Mouse (Mus musculus) erythroblast, embryonic 14.5 days (primary cell): ENCODE measurements around the gene Fkbp11. TPM values are rescaled to one million over a fixed set of nuclear protein-coding genes. Genes with fewer than 3 reads are reported as not detected.

Experiments
- H3K27me3 ChIP-seq: 2 replicates; pipeline ENCODE4 v1.6.1; 2012; ENCODE audit warnings: inconsistent platforms; ENCODE audit not compliant: control insufficient read depth
- H3K36me3 ChIP-seq: 2 replicates; pipeline ENCODE4 v1.6.1; 2012; ENCODE audit warnings: mild to moderate bottlenecking, inconsistent platforms; ENCODE audit not compliant: control insufficient read depth
- H3K4me1 ChIP-seq: 2 replicates; pipeline ENCODE4 v1.6.1; 2012; ENCODE audit warnings: inconsistent platforms; ENCODE audit not compliant: control insufficient read depth
- H3K4me3 ChIP-seq: replicated peaks from 2 replicates; pipeline ENCODE3; 2012; ENCODE audit warnings: moderate library complexity, mild to moderate bottlenecking, inconsistent platforms
- H3K9me3 ChIP-seq: 2 replicates; pipeline ENCODE4 v1.6.1; 2012; ENCODE audit warnings: low read length, inconsistent platforms, mixed read lengths; ENCODE audit not compliant: control insufficient read depth
- GATA1 ChIP-seq: IDR thresholded peaks from 2 replicates; pipeline ENCODE4 v1.6.1; 2012; ENCODE audit warnings: low read length, inconsistent platforms, mixed read lengths
- TAL1 ChIP-seq: IDR thresholded peaks from 3 replicates; pipeline ENCODE4 v1.6.1; 2012; ENCODE audit warnings: low read length, inconsistent platforms, mixed read lengths
- polyA plus RNA-seq: library from polyadenylated mRNA; stranded (reverse); fragments of >175 nt; gene quantifications from 2 replicates; pipeline ENCODE4 v1.2.3, GENCODE M21; 2012

The Fkbp11 gene
- polyA plus RNA-seq, result 0.06 and 0.19 TPM in 2 replicates

- no peaks in the 10 kb centered on the region for H3K9me3 ChIP-seq
- no peaks in the 10 kb centered on the region for H3K36me3 ChIP-seq
- peaks cover 58% of the 10 kb centered on the region for H3K27me3 ChIP-seq
- peaks cover 17% of the 10 kb centered on the region for H3K4me1 ChIP-seq
- peak within 1 kb of the TSS; percentile 63 for H3K4me3 ChIP-seq
- TF ChIP-seq TAL1 (no peak), GATA1 (no peak)
Observed at GRCm38 (mm10) chr15:98727443-98728321, at the start of gene Fkbp11. Fkbp11 (minus strand) TSS chr15:98728198.

GRCm38 (mm10) chr15:98777762-98778161, 49.8 kb upstream of the Fkbp11 start, which contains the start of gene Wnt10b:
Wnt10b (minus strand) TSS chr15:98778150.
- TF ChIP-seq GATA1 (no peak), TAL1 (no peak)
- peaks cover 9% of the 10 kb centered on the region; the same call in 1 of the 2 replicates for H3K9me3 ChIP-seq
- peaks cover 11% of the 10 kb centered on the region for H3K4me1 ChIP-seq
- no peak within 1 kb of the TSS for H3K4me3 ChIP-seq
- peaks cover 98% of the 10 kb centered on the region for H3K27me3 ChIP-seq
- H3K36me3 ChIP-seq, result no peaks in the 10 kb centered on the region

GRCm38 (mm10) chr15:98777005-98777616, 49.1 kb upstream of the Fkbp11 start:
- Histone ChIP-seq H3K36me3 (no peaks in the 10 kb centered on the region), H3K9me3 (peaks cover 9% of the 10 kb centered on the region; the same call in 1 of the 2 replicates), H3K4me1 (peaks cover 18% of the 10 kb centered on the region), H3K27me3 (peaks cover 100% of the 10 kb centered on the region), H3K4me3 (no peak overlapping the region)
- no peak for TF ChIP-seq GATA1
- TF ChIP-seq TAL1, result no peak

GRCm38 (mm10) chr15:98776280-98777004, 48.4 kb upstream of the Fkbp11 start:
- Histone ChIP-seq H3K27me3 (peaks cover 100% of the 10 kb centered on the region), H3K4me1 (peaks cover 19% of the 10 kb centered on the region), H3K36me3 (no peaks in the 10 kb centered on the region), H3K4me3 (no peak overlapping the region), H3K9me3 (peaks cover 9% of the 10 kb centered on the region; the same call in 1 of the 2 replicates)
- no peak for TF ChIP-seq GATA1
- TF ChIP-seq TAL1, result no peak

DNA sequence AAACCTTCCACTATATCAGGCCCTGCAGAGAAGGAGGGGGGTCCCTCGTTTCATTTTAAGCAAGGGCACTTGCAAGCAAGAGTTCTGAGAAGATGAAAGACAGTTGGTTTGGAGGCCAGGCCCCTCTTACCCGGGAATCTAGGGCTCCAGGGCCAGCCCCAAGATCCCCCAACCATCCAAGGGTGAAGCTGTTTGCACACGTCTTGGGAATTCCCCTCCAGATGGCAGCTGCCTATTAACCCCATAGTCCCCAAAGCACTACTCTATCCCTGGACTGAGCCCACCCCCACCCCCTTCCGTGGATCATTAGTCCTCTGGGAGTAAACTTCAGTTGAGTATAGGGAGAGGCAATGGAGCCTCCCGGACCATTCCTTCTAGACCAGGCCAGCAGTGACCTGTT, 47.5 kb upstream of the Fkbp11 start:
- Histone ChIP-seq H3K27me3 (peaks cover 98% of the 10 kb centered on the region), H3K36me3 (no peaks in the 10 kb centered on the region), H3K4me3 (no peak overlapping the region), H3K4me1 (peaks cover 19% of the 10 kb centered on the region), H3K9me3 (peaks cover 9% of the 10 kb centered on the region; the same call in 1 of the 2 replicates)
- TF ChIP-seq GATA1 (no peak), TAL1 (no peak)

GRCm38 (mm10) chr15:98774096-98774495, 46.1 kb upstream of the Fkbp11 start:
- peaks cover 19% of the 10 kb centered on the region for H3K4me1 ChIP-seq
- H3K36me3 ChIP-seq, result no peaks in the 10 kb centered on the region
- peaks cover 97% of the 10 kb centered on the region for H3K27me3 ChIP-seq
- peaks cover 8% of the 10 kb centered on the region; the same call in 1 of the 2 replicates for H3K9me3 ChIP-seq
- TF ChIP-seq TAL1, result no peak
- no peak for TF ChIP-seq GATA1
- H3K4me3 ChIP-seq, result no peak overlapping the region

DNA sequence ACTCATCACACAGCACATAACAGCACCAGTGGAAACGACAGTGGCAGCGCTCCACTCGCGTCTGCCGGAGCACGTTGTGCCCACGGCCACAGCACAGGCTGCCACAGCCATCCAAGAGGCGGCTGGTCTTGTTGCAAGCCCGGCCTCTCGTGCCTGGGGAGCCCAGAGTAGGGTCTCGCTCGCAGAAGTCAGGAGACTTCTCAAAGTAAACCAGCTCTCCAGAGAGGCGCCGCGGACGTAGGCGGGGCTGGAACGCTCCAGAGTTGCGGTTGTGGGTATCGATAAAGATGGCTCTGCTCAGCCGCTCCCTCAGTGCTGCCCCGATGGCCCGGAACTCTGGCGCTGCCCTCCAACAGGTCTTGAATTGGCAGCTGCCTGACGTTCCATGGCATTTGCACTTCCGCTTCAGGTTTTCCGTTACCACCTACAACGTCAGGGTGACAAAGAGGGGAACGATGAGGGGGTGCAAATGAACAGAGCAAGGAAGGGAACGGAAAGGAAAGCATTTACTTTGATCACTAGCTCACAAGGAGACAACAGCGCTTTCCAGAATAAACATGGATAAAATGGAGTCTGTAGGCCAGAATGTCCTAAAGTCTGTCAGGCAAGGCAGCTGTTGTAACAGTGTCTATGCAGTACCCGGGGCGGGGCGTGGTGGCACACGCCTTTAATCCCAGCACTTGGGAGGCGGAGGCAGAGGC, 44.7 kb upstream of the Fkbp11 start:
- TF ChIP-seq GATA1 (no peak), TAL1 (no peak)
- Histone ChIP-seq H3K4me3 (peak overlapping the region; percentile 38), H3K36me3 (no peaks in the 10 kb centered on the region), H3K4me1 (peaks cover 19% of the 10 kb centered on the region), H3K9me3 (peaks cover 7% of the 10 kb centered on the region; the same call in 1 of the 2 replicates), H3K27me3 (peaks cover 94% of the 10 kb centered on the region)

DNA sequence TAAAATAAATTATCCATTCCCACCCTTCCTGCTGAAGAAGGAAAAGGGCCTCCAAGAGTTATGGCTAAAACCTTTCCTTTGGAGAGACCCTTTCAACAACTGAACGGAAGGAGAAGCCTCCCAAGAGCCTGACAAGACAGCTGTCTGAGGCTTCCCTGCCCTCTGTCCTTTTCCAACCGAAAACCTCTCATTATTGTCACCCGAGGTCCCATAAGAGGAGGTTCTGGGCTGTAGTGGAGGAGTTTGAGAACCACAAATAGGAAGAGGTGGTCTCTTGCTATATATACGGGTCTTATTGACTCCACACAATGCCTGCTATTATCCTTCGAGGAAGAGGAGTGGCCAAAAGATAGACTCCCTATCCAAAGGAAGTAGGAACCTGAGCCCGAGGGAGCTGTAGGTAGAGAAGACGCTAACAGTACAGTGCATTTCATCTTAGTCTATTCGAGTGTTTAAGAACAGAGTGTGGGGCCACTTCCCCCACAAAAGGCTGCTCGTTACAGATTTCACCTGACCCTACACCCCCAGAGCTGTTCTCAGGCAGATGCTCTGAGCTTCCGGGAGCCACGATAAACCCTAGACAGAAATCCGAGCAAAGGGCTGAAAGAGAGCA, 43.9 kb upstream of the Fkbp11 start:
- Histone ChIP-seq H3K4me3 (peak overlapping the region; percentile 38), H3K36me3 (no peaks in the 10 kb centered on the region), H3K9me3 (peaks cover 6% of the 10 kb centered on the region; the same call in 1 of the 2 replicates), H3K27me3 (peaks cover 87% of the 10 kb centered on the region), H3K4me1 (peaks cover 19% of the 10 kb centered on the region)
- TF ChIP-seq TAL1 (no peak), GATA1 (no peak)
